Mouse (Mus musculus) lung, adult 18-20 months (tissue): Measurements from ENCODE around the gene Gm5148.

Experiments used
- DNase-seq, 2 experiments: peaks; one replicate each; pipeline ENCODE4 v3.0.0; 2022; ENCODE audit warnings: mixed read lengths in 2 of 2

Gm5148 gene

DNA sequence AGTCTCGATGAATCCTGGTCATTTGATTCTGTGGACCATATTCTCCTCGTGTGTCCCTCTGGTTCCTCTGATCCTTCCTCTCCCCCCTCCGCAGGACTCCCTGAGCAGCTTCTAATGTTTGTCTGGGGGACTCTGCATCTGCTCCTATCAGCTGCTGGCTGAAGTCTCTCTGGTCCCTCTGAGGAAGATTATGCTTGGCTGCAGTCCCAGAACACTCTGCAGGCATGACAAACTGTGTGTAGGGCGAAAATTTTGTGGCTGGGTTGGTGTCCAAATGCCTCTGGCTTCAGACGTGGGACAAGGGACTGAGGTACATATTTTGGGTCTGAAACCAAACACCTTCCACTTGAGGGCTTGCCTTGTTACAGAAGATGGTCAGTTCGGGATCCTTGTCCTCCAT, 13.1 kb upstream of the Gm5148 start:
- DNase-seq, result no peak

DNA sequence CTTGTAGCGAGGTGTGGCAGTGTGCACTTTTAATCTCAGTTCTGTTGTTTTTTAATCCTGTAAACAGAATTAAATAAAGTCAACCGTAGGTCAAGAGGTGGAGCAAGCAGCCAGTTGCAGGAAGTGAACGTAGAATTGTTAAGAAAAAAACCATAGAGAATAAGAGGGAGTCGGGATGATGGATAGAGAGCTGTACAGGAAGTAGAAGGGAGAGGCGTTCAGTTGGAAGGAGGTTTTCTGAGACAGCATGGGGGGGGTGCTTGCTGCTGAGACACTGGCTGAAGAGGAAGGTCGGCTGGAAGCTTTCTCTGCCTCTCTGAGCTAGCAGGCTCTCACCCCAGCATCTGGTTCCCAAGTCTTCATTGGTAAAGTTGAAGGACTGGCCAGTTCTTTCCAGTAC, 10.9 kb upstream of the Gm5148 start:
- DNase-seq, result no peak

- DNase-seq, result peak; percentile 77 to 81
Measured at GRCm38 (mm10) chr3:37729142-37729541, 4.9 kb upstream of the Gm5148 start.

- no peak for DNase-seq
Measured at GRCm38 (mm10) chr3:37728112-37729100, 4.1 kb upstream of the Gm5148 start.

DNA sequence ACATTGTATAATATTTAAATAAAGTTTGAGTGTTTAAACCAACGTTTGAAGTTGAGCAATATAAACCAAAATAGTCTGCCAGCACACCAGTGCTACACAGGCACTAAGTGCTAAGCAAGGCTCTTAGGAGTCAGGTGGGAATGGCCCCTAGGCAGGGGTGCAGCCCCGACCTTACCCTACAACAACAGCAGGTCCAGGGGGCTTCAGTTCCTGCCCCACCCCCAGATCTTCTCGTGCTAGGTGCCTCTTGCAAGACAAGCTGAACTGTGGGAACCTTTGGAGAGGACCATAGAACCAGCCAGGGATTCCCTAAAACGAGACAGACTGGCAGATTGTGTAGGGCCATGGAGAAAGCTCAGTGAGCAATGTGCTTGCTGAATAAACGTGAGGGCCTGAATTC, 3.1 kb upstream of the Gm5148 start:
- DNase-seq, result no peak

- DNase-seq, result peak in 1 of 2 experiments; percentile 61
Measured at GRCm38 (mm10) chr3:37726501-37727140, 2.3 kb upstream of the Gm5148 start.

DNA sequence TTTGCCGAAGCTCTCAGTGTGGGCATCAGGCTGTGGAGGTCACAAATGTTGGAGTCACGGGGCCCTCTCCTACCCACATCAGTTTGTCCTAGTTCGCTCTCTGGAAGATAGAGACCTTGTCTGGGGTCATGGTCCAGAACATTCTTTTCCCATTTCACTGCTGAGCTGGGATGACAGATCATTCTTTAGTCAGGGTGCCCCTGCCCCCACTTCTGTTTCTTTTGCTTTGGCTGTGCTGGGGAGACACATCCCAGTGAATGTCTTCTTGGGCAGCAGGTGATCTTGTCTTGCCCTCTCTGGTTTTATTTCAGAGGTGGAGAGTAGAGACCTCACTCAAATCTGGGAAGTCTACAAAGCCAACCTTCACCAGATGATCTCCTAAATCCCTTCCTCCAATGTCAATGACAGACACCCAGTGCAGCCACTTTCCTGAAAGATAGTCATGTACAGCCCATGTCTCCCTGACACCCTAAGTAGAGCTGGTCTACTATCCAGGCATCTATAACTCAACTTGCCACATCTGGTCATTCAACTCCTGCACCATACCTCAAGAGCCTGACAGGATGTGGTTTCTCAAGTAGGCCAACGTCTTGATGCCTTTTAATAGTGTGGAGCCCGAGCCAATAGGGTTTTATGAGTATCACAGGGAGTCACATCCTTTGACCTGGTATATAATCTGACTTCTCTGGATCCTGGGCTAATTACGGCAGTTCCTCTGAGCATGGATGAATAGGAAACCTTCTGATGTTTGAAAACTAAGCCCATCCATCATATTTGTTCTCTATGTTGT, 851 bp upstream of the Gm5148 start:
- no peak for DNase-seq

DNA sequence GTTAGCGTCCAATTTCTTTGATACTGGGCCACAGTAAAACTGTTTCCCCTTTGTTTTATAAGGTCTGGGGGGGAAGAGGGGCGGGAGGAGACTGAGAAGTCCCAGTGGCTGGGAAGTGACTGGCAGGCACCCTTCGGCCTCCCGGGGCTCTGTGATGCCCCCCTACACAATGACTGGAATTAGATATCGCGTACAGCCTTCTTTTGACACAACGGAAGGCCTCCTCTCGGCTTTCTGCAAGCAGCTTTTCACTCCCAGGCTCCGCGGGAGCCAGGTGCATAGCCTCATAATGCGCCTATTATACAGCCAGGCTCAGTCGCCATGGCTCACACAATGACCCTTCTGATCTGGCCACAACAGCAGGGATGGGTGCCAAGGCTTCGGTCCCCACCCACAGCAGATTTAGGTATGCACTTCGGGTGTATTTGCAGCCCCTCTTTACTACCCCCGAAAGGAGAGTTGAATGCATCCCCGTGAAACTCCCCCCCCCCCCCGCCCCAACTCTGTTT, 574 bp downstream of the Gm5148 start:
- no peak for DNase-seq

DNA sequence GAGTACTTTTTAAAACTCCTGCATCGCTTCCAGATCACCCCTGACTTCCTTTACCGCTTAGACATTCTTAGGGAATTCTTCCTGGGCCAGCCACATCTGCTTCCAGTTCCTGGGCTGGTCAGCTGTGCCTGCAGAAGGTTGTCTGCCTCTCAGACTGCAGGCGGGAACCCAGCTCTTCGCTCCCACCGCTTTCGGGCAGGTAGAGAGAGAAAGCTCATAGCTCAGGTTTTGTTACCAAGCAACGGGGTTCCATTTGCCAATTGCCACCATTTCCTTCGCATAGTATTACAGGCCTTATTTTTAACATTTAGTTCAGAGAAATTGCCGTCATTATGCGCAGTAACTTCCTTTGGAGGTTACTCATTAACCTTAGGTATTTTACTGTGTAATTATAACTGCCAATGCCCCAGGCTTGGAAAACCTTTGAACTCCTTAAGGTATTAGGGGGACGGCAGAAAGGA, 1.2 kb downstream of the Gm5148 start:
- DNase-seq, result peak; percentile 44 to 61

GRCm38 (mm10) chr3:37722487-37723060, 1.7 kb downstream of the Gm5148 start:
- no peak for DNase-seq

DNA sequence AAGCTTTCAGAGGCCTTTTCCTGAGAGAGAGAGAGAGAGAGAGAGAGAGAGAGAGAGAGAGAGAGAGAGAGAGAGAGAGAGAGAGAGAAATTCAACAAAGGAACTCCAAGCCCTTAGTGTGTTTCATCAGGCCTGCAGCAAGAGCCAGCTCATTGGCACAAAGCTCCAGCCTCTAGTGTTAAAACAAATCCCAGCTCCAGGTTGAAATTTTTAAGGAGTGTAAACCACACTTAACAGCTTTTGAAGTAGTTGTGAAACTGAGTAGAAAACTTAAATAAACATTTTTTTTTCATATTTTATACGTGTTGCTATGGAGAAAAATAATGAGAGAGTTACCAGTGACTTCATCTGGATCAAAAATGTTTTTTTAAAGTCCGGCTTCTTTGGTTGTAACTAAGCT, 7.3 kb downstream of the Gm5148 start:
- peak; percentile 44 to 61 for DNase-seq

DNA sequence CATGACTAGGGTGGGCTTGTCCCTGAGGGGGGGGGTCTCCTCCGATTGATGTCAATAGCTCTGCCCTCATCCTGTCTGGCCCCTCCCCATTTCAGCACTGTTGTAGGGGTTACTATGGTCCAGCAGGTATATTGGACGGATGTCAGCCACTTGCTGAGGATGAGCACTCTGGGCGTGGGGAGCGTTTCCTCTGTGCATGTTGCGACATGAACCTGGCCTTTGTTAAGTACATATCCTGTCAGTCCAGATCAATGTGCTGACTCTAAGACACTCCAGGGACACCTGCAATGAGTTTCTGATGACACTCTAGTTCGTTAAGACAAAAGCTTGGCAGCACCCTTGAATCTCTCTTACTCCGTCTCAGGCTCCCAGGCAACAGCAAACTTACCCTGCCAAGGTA, 8.6 kb downstream of the Gm5148 start:
- DNase-seq, result no peak

- peak; percentile 70 to 77 for DNase-seq
Measured at GRCm38 (mm10) chr3:37712501-37712900, 11.8 kb downstream of the Gm5148 start.

GRCm38 (mm10) chr3:37711639-37712038, 12.7 kb downstream of the Gm5148 start:
- DNase-seq, result no peak

DNA sequence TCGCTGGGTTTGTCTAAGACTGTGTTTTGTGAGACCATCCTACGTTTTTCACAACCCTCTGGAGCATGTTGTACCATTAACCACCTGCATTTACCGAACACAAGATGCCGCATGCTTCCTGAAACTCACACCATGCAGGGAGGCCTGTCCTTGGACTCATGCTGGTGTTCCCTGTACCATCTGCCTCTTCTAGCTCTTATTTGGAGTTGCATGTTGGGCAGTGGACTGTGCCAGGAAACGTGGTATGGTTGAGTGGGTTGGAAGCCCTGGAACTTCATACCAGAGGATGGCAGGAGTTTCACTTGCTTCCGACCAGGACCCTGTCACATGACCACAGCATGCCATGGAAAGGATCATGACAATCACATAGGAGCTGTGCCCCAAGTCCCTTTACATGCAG, 16.5 kb downstream of the Gm5148 start:
- DNase-seq, result no peak

- no peak for DNase-seq
Measured at GRCm38 (mm10) chr3:37706439-37706838, 17.9 kb downstream of the Gm5148 start.

DNA sequence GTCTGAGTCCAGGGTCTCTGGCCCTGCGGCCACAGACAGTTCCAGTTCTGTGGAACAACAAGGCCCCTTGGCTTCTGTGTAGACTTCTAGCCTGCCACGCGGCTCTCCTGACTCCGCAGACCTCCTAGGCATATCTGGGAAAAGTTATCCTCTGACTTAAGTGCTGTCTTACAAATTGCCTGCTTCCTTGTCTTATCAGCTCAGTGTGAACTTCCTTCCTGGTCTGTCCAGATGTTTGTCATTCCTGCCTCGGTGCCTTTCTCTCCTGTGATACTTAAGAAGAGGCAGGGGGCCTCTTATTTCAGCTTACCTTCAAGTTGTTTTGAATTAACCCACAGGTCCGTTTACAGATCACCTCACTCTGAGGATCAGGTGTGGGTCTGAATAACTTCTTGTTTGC, 18.9 kb downstream of the Gm5148 start:
- no peak for DNase-seq

DNA sequence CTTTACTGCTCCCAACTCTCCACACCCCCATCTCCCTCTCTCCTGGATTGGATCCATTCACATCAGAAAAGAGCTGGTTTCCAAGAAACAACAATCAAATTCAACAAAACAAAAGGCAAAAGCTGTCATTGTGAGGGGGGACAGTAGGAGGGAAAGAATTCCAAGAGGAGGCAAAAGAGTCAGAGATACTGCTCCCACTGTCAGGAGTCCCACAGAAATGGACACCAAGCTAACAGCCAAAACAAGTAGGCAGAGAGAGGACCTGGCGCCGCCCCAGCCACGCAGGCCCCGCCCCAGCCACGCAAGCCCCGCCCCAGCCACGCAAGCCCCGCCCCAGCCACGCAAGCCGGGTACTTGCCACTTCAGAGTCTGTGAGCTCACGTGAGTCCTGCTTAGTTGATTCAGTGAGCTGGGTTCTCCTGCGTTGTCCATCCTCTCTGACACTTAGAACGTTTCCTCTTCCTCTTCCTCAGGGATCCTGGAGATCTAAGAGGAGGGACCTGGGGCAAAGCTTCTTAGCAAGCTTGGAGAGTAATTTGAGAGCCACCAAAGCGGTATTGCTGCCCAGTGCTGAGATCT, 19.5 kb downstream of the Gm5148 start:
- peak; percentile 40 to 56 for DNase-seq

DNA sequence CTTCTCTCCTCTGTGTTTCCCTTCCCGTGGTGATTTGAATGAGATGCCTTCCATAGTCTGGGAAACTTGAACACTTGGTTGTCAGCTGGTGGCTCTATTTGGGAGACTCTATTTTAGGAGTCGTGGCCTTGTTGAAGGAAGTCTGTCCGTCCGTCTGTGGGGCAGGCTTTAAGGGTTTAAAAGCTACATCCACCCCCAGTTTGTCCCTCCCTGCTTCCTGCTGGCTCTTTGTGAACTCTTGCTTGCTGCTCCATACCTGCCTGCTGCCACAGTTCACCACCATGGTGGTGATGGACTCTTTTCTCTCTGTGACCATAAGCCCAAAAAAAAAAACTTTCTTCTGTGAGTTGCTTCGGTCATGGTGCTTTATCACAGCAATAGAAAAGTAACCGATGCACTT, 21.2 kb downstream of the Gm5148 start:
- no peak for DNase-seq

DNA sequence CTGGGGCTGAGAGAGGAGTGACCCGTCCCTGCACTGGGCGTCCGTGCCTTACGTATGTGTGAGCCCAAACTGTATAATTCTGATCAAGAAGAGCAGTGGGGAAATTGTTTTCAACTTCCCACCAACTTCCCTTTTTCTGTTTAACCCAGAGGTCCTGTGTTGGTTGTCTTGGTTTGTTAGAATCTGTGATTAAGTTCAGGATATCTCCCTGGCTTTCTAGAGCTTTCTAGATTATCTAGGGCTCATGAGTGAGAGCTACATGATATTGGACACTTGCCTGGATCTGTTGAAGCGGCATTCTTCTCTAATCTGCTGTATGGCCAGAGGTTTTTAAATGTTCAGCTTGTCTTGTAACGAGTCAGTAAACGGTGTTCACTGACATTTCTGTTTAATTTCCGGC, 30.7 kb downstream of the Gm5148 start:
- DNase-seq, result no peak

DNA sequence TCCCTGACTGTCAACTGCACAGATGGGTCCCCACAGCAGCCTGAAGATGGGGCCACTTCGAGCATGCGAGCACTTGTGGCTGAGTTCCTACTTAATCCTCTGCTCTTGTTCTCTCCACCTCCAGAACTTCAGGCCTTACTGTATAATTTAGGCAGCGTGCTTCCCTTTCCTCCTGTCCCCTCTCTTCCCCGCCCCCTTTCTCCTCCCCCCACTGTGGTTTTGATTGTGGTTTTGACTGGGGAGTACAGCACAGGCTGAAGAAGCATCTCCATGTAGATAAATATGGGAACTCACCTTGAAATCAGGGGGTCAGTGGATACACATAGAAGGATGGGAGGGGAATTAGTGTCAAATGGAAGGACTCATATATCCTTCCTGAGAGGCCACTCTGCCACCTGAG, 31.3 kb downstream of the Gm5148 start:
- DNase-seq, result no peak
